Mouse (Mus musculus): ENCODE results near the gene Man1c1.

Man1c1 gene

GRCm38 (mm10) chr4:134580351-134581148 lies 123.5 kb downstream of the Man1c1 start:
- no peak for DNase-seq (ENCODE audit: low spot score in 2 of 2)

- no peak for DNase-seq (ENCODE audit: low spot score in 2 of 2)
Measured at GRCm38 (mm10) chr4:134579620-134580019, 124.5 kb downstream of the Man1c1 start.

- DNase-seq (ENCODE audit: low spot score in 2 of 2) = peak in 1 of 2 experiments; percentile 47
Measured at GRCm38 (mm10) chr4:134579212-134579611, 124.9 kb downstream of the Man1c1 start.

- DNase-seq (ENCODE audit: low spot score in 2 of 2) = no peak
Measured at GRCm38 (mm10) chr4:134578407-134578806, 125.7 kb downstream of the Man1c1 start.

GRCm38 (mm10) chr4:134577281-134577680 lies 126.8 kb downstream of the Man1c1 start:
- DNase-seq (ENCODE audit: low spot score in 2 of 2) = no peak

GRCm38 (mm10) chr4:134575486-134575885 lies 128.6 kb downstream of the Man1c1 start:
- DNase-seq (ENCODE audit: low spot score in 2 of 2) = no peak

GRCm38 (mm10) chr4:134572449-134573300 lies 131.4 kb downstream of the Man1c1 start:
- no peak for DNase-seq (ENCODE audit: low spot score in 2 of 2)

- no peak for DNase-seq (ENCODE audit: low spot score in 2 of 2)
Measured at GRCm38 (mm10) chr4:134570704-134571451, 133.2 kb downstream of the Man1c1 start.

GRCm38 (mm10) chr4:134569831-134570230 lies 134.3 kb downstream of the Man1c1 start:
- DNase-seq (ENCODE audit: low spot score in 2 of 2) = no peak

- no peak for DNase-seq (ENCODE audit: low spot score in 2 of 2)
Measured at GRCm38 (mm10) chr4:134569205-134569604, 134.9 kb downstream of the Man1c1 start.

GRCm38 (mm10) chr4:134567377-134568226 lies 136.5 kb downstream of the Man1c1 start:
- no peak for DNase-seq (ENCODE audit: low spot score in 2 of 2)

GRCm38 (mm10) chr4:134564093-134564492 lies 140.0 kb downstream of the Man1c1 start:
- no peak for DNase-seq (ENCODE audit: low spot score in 2 of 2)

- DNase-seq (ENCODE audit: low spot score in 2 of 2) = no peak
Measured at GRCm38 (mm10) chr4:134563624-134564023, 140.5 kb downstream of the Man1c1 start.

GRCm38 (mm10) chr4:134562014-134562413 lies 142.1 kb downstream of the Man1c1 start:
- no peak for DNase-seq (ENCODE audit: low spot score in 2 of 2)

- no peak for DNase-seq (ENCODE audit: low spot score in 2 of 2)
Measured at GRCm38 (mm10) chr4:134560699-134561098, 143.4 kb downstream of the Man1c1 start.

GRCm38 (mm10) chr4:134559154-134559553 lies 144.9 kb downstream of the Man1c1 start:
- no peak for DNase-seq (ENCODE audit: low spot score in 2 of 2)

- no peak for DNase-seq (ENCODE audit: low spot score in 2 of 2)
Measured at GRCm38 (mm10) chr4:134558570-134559113, 145.4 kb downstream of the Man1c1 start.

- no peak for DNase-seq (ENCODE audit: low spot score in 2 of 2)
Measured at GRCm38 (mm10) chr4:134557626-134558249, 146.4 kb downstream of the Man1c1 start.

- no peak for DNase-seq (ENCODE audit: low spot score in 2 of 2)
Measured at GRCm38 (mm10) chr4:134555956-134556580, 148.0 kb downstream of the Man1c1 start.

- no peak for DNase-seq (ENCODE audit: low spot score in 2 of 2)
Measured at GRCm38 (mm10) chr4:134553631-134554030, 150.5 kb downstream of the Man1c1 start.

Data from urinary bladder, postnatal 4 days (tissue).